Mouse (Mus musculus) lung, postnatal 0 days (tissue): ENCODE results near the gene Lin7a.

Experiments
- CTCF ChIP-seq: IDR thresholded peaks from 2 replicates; pipeline ENCODE4 v1.5.1; 2016; ENCODE audit warnings: antibody characterized with exemption, mild to moderate bottlenecking
- EP300 ChIP-seq: IDR thresholded peaks from 2 replicates; pipeline ENCODE4 v1.6.1; 2016; ENCODE audit warnings: antibody characterized with exemption, mild to moderate bottlenecking, control low read depth

GRCm38 (mm10) chr10:107358443-107359040 is 87.1 kb downstream of the Lin7a start:
- no peak for TF ChIP-seq EP300
- TF ChIP-seq CTCF, result no peak
